Mouse (Mus musculus) left cerebral cortex, adult 11 months (tissue): Measurements from ENCODE around the gene Erp27.

Source experiments
- DNase-seq: peaks from one replicate; pipeline ENCODE4 v3.0.0; 2022; ENCODE audit warnings: low spot score

Erp27 gene

DNA sequence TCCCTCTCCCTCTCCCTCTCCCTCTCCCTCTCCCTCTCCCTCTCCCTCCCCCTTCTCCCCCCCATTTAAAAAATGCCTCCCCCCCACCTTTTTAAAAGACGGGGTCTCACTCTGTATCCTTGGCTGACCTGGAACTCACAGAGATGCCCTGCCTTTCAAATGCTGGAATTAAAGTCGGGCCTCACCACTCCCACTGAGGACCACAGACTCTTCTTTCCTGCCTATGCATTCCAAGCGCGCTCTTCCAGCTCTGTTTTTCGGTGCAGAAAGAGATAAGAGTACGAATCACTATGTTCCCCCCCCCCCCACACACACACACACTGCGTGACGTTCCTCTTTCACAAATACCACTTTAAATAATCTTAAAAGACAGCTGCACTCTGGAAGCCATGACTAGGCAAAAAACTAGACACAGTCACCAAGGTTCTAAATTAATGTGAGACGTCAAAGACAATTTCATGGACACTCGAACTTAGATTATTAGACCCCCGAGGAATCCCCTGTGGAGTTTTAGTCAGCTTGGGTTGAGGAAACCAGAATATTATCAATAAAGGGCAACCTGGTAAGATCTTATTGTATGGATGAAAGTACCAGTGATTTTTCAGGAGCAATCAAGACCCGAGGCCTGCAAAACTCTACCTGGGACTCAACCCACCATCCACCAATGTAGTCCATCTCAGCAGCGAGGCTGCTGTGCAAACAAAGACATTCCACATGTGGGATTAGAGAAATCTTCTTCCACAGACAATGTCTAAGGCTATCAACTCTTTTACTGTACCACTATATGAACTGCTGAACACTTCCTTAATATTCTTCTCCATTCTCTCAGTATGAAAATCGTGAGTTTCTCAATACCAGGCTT is 17.6 kb upstream of the Erp27 start:
- DNase-seq, result no peak

DNA sequence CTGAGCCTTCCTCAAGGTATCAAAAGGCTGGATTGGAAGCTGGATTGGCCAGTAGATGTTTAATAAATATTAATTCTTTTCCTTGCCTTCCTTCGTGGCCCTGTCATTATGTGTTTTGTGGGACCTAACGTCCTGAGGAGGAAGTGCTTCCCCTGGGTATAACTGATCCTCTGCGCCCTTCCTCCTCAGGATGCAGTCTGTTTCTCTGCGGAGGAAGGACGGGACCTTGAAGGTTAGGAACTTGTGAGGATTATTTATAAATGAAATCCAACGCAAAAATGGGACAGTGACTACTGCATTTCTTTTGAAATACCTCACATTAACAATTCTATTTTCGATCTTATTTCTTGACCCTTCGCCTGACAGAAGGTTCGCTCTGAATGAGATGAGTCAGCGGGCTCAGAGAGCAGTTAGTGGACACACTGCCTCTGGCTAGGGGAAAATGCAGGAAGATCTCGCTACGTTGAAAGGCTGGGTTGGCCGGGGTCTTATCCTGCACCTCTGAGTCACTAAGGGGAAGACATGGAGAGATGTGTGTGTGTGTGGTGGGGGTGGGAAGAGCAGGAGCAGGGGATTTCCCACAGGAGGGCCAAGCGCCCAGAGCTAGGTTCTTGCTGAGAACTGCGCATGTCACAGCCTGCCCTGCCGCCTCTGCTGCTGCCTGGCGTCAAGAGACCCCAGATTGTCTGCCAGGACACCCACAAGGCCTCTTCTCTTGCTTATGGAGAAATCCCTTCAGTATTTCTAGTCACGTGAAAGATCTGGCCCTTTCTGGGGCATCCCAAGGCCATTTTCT is 16.5 kb upstream of the Erp27 start:
- no peak for DNase-seq

DNA sequence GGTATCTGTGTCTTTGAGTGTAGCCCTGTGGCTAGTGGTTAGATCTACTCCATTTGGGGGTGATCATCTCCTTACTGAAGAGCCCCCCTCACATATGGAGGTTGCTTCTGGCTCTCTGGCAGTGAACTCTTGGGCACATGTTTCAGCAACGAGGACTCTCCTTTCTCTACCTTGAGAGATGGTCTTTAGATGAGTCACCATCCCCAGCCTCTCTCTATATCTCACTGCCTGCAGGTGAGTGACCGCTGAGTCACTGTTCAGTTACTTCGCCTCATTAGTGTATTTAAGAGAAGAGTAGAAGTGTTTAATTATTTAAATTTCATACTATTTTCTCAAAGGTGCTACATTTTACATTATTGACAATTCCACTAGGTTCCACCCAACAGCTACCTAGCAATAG is 15.1 kb upstream of the Erp27 start:
- DNase-seq, result no peak

DNA sequence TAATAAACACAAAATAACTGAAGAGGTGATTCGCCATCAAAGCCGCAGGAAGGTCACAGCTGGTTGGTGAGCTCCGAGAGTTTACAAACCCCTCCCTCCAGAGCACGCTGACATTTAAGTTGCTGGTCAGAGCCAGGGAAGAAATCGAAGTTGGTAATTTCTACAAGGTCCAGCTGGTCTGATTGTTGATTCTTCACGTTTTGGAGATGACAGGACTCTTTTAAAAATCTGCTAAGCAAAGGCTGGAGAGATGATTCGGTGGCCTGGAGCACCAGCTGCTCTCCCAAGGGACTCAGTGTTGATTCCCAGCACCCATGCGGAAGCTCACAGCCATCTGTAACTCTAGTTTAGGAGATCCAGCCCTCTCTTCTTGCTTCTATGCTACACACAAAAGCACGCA is 14.4 kb upstream of the Erp27 start:
- DNase-seq, result no peak

DNA sequence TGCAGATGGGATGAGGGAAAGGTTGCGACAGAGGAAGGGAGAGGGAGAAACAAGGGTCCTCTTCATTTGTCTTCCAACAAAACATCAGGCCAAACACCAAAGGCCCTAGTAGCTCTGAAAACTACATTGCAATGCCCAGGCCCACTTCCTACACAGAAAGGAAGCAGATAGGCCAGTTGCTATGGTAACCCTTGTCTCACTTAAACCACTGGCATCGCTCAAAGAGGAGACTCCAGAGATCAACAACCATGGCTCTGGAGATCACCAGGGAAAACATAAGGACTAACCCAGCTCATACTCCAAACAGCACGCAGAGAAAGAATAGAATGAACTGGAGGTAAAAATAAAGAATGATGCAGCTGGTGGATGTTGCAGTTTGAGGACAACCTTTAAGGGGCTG is 13.3 kb upstream of the Erp27 start:
- no peak for DNase-seq

DNA sequence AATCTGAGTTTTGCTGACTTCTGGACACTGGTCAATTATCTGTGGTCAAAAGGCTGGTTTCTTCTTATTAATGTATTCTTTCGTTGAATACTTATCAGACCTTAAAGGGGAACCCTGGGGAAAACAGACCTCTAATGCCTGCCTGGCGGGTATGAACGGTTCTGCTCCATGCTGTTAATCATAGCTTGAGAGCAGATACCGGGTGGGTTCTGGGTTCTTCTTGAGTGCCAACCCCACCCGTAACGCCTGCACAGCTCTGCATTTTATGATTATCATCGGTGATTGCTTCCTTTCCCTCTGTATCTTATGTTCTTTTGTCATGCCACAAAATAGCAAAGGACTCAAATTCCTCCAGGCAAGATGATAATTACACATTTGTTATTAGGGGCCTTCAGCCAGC is 12.1 kb upstream of the Erp27 start:
- no peak for DNase-seq

DNA sequence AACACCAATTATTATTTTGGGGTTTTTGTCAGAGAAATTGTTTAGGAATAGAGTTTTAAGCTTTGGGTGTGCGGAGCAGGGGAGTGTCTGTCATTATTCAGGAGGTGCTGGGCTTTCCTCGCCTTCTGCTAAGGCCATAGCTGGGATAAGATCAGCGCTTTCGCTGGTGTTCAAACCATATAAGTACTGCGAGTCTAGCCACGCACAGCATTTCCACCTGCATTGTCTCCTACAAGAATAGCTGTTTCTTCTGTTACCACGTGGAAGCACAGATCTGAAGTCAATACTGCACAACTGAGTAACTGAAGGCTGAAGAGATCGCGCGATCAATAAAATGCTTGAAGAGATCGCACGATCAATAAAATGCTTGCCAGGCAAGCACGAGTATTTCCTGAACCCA is 9.3 kb upstream of the Erp27 start:
- no peak for DNase-seq

DNA sequence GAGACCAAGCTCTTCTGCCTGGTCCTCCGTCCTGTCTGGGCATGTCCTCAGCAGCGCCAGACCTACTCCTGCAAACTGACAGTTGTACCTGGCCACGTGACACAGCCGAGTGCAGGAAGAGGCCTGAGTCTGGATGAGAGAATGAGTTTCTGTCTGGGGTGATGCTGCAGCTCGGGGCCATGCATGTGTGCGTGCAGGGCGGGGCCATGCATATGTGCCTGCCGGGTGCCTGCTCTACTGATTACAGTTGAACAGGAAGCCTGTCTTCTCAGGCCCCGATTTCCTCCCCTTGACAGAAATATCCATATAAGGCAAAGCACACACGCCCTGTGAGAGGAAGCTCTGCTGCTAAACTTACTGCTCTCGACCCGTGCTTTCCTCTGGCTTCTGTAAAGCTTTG is 8.7 kb upstream of the Erp27 start:
- no peak for DNase-seq

DNA sequence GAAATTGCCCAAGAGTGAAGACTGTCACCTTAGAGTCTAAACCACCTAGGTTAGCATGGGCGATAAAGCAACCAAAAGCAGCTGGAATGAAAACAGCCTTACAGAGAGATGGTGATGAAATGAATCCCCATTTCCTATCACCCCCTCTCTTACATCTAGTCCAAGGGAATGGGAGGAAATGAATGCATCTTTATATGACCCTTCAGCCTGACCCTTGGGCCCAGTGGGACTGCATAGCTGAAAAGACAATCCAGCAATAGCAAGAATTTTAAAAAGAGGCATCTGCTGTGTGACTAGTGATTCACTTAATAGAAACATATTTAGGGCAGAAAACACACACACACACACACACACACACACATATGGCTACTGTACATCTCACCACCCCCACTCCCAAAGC is 5.6 kb upstream of the Erp27 start:
- no peak for DNase-seq

DNA sequence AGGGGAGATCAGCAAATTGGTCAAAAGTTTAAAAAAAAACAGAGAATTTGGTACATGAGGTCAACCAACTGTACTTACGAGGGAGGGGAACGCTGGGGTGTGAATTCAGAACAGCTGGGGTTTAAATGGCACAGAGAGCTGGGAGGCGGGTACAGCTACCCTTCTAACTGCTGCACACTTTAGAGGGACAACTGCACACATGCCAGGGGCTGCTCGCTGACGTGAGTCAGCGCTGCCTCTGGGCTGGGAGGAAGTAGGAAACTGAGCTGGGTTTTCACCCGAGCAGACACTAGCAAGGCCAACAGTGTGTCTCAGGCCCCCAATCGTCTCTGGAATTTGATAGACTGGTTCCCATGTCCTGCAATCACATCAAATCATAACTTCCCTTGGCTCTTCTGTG is 3.1 kb upstream of the Erp27 start:
- DNase-seq, result no peak

DNA sequence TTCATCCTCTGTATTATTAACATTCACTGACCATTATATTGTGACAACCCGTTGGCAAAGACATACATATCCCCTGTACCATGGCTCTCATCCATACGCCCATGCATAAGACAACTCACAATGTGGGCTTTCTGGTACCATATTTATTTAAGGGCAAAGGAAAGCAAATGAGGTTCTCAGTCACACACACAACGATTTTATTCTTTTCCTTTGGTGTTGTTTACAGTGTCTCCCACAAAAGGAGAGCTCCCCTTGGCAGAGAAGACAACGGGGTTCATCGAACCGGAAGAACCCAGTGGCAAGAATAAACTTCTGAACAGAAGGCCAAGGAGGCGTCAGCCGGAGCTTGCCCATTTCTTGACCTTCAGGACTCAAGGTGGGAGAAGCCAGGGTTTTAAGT is 1.6 kb upstream of the Erp27 start, which contains the start of gene Pde6h:
TSS of gene Pde6h (plus strand) at position 301 of the 400 bp plus-strand sequence.
- DNase-seq, result no peak

DNA sequence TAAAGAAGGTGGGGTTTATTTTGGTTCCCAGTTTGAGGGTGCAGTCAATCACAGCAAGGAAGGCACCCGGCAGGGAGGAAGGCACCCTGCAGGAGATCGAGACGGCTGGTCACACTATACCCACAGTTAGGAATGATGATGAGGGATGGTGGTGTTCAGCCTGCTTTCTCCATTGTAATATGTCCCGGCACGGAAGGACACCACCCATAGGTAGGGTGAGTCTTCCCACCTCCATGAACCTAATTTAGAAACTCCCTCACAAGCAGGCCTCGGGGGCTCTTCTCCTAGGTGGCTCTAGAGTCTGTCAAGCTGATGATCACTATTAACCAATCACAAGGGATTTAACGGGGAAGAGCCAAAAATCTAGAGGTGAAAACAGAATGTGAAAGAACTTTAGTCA is 891 bp upstream of the Erp27 start:
- no peak for DNase-seq

DNA sequence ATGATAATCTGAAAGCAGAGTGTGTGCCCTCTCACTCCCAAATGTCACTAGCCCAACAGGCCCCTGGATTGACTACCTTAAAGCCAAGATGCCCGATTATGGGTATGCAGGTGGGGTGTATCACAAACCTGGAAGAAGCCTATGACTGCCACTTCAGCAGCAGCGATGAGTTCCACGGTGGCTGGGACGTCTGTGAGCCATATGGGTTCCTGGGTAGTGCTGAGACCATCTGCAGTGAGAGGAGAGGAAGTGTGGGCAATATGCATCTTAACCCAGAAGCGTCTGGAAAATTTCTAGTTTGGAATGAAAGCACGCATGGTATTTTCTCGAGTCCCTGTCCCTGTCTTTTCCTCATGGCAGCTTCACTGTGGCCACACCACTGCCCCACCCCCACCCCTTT is 379 bp downstream of the Erp27 start:
- DNase-seq, result no peak

DNA sequence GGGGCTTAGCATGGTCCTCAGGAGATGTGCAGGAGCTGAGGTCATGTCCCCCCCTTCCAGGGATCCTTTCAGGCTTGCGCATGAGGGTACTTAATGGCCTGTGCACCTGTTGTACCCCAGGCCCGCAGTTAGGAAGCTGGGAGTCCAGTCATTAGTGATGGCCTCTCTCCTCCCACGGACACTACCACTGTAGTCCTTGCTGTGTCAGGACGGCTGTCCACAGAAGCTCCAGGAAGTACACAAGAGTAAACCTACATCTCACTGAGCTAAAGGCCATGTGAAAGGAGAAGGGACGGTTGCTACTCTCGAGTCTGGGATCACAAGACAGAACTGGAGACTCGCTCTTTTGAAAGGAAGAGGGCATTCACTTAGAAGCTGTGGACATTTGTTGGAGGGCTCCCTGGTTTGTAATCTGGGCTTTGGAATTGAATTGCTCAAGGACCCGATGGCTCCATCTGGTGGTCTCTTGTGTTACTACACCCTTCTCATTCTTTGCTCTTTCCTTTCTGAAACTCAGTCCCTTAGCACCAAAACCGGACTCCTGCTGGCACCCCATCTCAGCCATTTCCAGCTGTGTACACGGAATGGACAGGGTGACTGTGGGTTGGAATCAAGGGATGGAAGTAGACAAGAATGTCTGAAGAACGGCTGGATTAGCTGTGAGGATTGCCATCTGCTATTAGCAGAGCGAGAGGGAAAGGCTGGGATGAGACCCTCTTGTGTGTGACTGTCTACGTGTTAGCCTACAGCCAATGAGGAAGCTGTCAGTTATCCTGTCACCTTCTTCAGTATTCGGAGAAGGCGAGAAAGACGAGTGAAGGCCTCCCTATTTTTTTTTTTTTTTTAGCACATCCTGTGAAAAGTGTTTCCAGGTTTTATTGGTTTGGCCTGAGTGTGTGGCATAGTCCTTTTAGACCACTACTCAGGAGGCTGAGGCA is 1.4 kb downstream of the Erp27 start:
- DNase-seq, result peak; percentile 60

DNA sequence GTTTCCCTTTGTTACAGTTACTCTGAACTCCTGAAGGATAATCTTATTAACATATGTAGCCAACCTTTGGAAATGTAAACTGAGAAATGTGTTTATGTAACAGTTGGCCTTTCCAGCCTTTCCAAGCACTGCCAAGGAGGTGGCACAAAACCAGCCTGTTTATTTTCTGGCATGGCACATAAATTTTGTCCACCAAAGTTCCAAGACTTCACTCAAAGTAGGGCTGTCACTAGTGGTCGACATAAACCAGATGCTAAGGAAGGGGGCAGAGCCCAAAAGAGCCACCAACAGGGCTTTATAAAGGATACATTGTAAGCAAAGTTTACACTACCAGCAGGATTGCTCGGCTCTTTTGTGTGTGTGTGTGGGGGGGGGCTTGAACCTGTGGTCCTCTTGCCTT is 4.1 kb downstream of the Erp27 start:
- DNase-seq, result no peak

DNA sequence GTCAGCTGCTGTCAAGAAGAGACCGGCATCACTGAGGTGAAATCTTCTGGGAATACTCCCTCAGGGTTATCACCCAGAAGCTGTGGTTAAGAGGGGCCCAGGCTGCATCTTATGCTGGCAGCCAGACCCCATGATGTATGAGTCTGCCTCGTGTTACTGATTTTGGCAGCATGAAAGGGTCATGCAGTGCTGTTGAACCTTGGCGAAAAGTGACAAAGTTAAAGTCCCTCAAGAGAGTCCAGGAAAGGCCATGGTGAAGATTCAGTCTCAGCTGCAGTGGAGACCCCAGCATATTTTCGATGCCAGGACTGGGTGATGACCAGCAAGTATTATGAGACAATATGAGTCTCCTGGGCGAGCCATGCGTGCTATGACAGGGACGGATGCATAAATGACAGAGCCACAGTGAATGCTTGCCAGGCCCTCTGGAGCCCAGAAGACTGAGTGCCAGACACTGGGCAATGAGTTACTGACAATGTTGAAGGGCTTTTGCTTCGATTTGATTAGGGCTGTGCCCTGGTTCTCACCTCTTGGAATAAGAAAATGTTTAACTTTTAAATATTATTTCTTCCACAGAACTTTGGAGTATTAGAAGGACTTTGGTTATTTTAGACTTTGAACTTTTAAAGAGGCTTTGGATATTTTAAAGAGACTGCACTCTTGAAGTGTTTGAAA is 6.1 kb downstream of the Erp27 start:
- DNase-seq, result no peak

DNA sequence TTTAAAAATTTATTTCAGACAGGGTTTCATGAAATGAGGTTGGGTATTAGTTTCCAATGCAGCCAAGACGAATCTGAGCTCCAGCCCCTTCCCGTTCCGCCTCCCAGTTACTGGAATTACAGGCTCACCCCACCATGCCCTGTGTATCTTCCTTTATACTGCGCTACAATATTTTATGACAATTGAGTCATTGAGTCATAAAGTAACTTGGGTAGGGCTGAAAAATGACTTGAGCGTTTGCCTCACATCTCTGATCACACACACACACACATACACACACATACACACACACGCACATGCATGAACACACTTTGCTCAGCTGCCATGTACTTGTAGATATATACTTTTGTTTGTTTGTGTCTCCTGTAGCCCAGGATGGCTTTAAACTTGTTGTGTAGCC is 7.7 kb downstream of the Erp27 start:
- DNase-seq, result no peak

DNA sequence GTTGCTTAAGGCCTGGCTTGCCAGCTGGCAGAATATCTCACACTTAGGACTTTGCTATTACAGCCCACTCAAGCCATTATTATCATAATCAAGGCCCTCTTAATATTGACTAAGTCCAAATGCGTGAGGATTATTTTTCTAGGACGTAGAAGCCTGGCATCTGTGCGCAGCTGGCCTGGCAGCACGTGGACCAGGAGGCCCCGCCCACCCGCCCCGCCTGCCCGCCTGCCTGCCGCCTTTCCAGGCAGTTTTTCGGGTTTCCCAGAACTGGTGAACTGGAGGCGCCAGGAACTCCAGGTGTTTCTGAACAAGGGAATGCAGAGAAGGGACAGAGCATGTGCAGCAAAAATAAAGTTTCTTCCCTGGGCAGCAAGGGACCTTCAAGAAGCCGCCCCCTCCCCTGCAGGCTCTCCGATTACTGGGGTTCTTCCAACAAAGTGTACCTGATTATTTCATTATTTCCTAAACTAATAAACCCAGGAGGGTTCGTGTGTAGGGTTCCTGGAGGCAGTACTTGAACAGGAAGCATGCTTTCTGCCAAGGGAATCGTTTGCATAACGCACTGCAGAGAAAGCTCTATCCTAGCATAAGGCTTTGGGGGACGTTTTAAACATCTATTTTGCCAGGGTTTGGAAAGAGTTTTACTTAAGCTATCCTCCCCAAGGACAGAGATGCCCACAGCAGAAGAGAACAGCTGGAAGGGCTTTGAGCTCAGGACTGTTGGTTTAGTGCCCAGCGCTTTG is 8.4 kb downstream of the Erp27 start:
- DNase-seq, result no peak

DNA sequence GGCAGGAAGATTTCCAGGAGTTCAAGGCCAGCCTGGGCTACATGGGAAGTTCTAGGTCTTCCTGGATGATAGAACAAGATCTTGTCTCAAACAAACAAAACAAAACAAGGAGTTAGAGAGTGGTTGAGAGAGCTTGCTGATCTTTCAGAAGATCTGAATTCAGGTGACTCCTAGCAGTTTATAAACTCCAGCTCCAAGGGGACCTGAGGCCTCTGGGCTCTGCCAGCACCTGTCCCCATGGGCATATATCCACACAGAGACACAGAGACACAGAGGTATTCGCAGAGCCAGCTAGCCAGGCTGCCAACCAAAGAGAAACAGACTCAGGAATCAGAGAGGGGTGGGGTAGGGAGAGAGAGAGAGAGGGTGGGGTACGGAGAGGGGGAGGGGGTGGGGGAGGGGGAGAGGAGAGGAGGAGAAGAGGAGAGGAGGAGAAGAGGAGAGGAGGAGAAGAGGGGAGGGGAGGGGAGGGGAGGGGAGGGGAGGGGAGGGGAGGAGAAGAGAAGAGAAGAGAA is 9.2 kb downstream of the Erp27 start:
- no peak for DNase-seq

DNA sequence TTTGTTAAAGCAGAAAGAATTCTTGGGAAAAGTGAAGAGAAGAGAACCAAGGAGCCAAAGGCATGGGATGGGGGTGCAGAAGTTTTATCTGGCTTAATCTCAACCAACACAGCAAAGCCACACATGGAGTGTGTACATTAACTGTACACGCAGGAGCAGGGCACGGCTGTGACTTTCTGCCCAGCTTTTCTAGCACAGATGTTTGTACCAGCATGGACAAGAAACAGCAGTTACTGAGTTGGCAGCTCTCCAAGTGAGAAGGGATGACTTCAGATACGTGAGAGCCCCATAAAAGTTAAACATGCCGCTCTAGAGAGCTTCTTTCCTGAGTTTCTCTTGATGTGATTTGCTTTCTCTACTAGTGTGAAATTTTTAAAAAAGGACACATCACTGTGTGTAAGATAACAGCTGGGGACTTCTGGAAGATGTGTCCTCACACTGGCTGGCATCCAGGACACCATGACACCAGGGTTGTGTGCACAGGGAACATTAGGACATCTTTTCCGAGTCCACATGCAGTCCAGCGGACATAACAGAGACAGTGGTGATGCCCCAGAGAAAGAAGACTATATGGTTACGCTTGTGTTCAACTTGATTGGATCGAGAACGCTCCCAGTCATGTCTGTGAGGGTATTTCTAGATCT is 11.6 kb downstream of the Erp27 start:
- no peak for DNase-seq
